Mouse (Mus musculus): Measurements from ENCODE around the gene Pold3.

Pold3 gene

DNA sequence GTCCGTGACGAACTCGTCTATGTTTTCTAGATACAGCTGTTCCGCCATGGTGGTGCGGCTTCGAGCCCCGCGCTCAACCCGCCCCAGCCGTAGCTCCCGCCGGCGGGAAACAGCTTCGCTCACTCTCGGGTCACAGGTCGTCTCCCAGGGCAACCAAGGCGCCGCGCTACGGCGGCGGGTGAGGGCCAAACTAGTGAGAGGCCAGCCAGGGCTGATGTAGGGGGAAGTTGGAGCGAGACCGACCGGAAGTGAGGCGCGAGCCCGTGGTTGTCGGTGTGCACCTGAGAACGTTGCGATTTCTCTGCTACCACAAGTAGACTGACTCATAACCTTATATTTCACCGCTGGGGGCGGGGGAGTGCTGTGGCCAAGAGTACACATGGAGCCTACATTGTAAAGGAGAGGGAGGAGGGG, at the start of gene Pold3:
Pold3 (minus strand) TSS at position 190 of the 414 bp plus-strand sequence.
- peak; percentile 98 for DNase-seq (ENCODE audit: low spot score)

DNA sequence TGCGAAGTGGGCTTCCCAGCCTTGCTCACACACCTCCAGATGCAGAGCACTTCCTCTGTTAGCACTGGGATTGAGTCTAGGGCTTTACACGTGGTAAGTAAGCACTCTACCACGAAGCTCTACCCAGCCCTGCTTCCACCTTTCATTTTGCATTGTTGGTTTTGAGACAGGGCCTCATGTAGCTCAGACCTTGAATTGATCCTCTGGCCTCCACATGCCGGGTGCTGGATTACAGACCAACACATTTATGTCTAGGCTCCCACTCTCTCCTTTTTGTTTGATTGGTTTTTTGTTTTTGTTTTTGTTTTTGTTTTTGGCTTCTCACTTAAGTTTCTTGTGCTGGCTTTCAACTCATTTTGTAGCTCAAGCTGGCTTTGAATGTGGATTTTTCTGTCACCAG, 49.4 kb upstream of the Pold3 start:
- no peak for DNase-seq (ENCODE audit: low spot score)

DNA sequence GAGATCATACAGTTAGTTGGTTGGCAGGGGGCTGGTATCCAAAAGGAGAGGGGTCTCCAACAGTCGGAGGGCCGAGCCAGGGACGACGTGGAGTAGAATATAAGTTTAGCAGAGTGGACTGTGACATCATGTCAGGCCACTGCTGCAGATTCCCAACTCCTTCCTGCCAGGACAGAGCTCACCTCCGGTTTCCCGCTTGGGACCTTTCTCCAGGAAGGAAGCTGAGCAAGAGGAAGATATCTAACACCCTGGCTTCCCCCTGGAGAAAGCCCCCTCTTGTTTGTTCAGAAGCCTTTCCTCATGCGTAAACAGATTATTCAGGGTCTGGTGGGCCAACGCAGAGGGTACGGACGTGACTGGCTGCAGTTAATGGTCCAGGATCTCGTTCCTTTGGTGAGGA, 47.3 kb upstream of the Pold3 start:
- no peak for DNase-seq (ENCODE audit: low spot score)

DNA sequence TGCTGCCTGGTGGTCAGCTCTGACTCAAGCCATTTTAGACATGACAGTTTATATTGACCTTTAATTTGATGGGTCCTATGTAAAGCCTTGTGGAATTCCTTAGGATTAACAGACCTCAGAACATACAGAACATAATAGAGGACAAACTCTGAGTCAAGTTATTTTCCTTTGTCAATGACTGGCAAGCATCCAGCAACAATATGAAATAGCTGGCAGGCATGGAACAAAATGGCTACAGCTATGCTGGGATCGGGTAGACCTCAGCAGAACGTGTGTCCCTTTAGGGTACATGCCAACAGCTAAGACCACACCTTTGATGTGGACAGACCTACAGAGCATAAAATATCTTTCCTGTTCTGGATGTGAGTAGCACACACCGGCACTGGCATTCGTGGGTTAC, 42.1 kb upstream of the Pold3 start:
- DNase-seq (ENCODE audit: low spot score) = no peak

DNA sequence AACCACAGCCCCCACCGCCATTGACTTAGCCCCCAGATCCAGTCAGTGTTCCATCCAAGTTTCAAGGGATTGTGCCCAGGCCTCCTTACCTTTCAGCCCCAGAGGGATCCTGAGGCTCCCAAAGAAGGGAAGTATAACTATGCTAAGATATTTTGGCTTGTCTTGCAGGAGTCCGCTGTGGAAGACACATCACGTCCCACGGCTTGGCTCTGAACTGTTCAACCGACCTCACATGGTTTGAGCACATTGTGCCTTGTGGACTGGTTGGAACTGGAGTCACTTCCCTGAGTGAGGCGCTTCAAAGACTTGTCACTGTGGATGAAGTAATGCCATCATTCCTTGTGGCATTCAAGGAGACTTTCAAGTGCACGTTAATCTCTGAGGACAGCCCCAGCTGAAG, 38.6 kb upstream of the Pold3 start:
- DNase-seq (ENCODE audit: low spot score) = peak; percentile 20

DNA sequence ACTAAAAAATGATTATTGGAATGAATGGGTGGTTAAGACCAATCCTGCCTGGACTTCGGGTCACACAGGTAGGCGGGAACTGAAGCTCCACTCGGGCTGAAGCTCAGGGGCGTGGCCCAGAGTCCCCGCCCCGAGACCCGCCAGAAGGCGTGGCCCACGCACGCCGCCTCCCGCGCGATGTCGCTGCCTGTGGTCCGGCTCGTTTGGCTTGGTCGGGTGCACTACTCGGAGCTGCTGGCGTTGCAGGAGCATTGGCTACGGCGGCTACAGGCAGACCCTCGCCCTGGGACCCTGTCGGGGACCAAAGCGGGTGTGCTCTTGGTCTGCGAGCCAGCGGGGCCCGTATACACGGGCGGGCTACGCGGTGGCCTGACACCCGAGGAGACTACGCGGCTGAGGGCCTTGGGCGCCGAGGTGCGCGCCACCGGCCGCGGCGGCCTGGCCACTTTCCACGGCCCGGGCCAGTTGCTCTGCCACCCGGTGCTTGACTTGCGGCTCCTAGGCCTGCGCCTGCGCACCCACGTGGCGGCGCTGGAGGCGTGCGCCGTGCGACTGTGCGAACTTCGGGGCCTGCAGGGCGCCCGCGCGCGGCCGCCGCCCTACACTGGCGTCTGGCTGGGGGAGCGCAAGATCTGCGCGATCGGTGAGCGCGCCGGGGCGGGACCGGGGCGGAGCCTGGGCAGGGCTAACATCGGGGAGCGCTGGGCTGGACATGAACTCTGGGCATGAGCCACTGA, 37.9 kb upstream of the Pold3 start, which contains the start of gene Lipt2:
Lipt2 (plus strand) TSS at position 173 of the 737 bp plus-strand sequence.
- peak; percentile 94 for DNase-seq (ENCODE audit: low spot score)

DNA sequence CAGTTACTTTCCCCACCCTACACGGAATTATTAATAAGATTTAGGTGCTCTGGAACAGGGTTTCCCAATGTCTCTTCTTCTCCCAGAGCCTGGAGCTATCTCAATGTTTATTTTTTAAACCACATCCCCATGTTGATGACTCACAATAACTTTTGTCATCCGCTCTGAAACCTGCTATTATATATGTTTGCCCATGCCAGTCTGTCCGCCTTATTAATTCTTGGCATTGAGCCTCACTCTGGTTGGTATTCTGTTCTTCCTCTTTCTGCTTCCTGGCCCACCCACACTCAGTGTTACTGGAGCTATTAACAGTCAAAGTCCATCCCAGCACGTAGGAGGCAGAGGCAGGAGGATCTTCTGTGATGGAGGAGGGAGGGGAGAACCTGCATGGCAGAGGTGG, 36.3 kb upstream of the Pold3 start:
- DNase-seq (ENCODE audit: low spot score) = peak; percentile 21

DNA sequence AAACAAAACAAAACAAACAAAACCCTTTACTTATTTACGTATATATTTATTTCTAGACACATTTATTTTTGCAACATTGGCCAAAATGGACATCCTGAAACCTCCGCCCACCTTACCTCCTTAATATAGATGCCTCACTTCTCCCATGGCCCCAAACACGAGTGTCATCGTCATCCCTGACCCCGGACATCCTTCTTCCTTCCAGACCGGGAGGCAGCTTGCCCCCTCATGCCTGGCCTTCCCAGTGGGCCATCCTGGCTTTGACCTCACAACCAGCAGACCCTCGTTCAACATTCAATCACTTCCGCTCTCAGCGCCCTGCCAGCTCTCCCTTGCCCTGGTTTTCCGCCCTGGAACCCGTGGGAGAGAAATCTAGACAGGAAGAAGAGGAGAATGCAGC, 29.3 kb upstream of the Pold3 start:
- no peak for DNase-seq (ENCODE audit: low spot score)

DNA sequence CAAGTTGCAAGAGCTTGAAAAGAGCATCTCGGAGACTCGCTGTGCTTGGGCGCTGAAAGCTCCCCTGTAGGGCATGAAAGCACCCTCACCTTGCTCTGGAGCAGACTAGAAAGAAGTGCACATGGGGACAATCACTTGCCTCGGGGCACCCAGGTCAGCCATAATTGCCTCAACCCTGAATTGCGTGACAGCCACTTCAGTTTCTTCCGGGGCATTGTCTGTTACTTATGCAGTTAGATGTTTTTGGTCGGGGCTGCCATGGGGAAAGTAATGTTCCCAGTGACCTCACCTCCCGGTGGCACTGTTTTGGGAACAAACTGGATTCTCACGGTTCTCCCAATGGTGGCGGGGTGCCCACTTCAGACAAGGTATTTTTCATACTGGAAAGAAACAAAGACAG, 28.7 kb upstream of the Pold3 start:
- no peak for DNase-seq (ENCODE audit: low spot score)

DNA sequence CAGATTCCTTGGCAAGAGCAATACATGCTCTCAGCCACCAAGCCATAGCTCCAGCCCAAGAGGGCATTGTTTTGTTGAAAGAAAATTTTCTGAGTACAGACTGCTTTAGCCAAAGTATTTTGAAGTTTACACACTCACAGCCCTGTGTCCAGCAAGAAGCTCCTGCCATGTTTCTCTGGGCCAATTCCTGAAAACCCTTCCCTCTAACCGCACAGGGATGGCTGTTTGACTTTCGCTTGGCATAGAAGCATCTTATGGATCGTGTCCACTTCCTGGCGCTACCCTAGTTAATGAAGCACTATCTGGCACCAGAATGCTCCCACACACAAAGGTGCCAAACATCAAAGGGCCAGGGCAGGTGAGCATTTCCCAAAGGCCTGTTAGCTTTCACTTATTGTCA, 27.2 kb upstream of the Pold3 start:
- DNase-seq (ENCODE audit: low spot score) = no peak

DNA sequence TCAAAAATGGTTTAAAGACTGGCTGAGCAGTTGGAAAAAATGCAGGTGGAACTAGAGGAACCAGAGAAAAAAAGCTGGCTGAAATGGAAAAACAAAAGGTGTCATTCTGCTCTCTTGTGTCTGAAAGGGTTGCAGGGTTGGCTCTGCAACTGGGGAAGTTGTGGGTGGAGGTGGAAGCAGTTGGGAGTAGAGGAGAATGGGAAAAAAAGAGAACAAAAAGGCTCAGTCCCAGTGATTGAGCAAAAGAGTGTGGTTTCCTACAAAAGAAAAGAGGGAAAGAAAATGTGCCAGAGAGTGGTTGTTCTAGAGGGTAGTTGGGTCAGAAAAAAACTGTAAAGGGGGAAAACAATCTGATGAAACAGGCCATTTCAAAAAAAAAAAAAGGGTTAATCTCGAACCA, 19.2 kb upstream of the Pold3 start:
- DNase-seq (ENCODE audit: low spot score) = no peak

DNA sequence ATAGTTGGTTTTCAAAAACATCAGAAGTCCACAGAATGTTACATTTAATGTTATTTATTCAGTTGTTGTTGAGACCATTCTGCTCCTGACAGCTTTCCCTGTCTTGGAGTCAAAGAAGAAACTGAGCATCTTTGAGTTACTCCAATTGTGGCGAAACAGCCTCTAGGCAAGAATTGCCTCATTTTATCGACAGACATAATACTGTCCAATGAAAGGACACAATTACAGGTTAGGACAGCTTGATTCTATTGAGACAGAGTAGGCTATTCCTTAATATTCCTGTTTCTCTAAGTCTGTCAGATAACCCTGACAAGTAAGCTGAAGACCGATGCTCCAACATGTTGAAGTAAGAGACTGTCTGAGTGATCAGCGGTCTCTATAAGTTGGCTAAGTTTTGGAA, 16.7 kb upstream of the Pold3 start:
- DNase-seq (ENCODE audit: low spot score) = no peak

DNA sequence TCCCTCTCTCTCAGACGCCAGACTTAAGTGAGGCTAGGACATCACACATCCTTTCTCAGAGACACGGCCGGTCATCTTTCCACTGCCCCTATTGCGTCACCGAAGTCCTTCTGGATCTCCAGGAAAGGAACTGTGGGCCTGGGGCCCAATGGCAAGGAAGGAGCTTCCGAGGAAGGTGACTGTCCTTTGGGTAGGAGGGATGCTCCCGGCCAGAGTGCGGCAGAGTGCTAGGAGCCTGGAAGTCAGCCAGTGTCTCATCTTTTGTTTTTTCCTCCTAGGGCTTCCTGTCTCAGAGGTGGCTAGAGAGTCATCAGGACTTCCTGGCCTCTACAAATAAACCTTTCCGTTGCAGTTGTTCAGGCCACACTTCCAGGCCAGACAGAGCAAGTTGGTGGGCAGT, 15.7 kb upstream of the Pold3 start:
- no peak for DNase-seq (ENCODE audit: low spot score)

DNA sequence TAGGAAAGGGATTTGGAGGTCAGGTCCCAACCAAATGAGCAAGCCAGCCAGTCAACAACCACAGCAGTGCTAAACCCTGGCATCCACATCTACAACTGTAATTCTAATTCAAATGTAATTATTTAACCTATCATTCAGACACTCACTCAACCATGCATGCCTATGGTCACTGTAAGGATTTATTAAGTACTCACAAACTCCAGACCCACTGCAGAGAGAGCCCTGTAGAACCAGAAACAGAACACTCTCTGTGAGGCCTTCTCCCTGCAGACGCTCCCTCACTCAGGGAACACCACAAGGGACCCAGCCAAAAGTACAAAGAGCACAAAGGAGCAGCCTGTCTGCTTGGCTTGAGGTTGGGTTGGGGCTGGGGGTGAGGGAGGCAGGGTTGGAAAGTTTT, 11.0 kb upstream of the Pold3 start:
- DNase-seq (ENCODE audit: low spot score) = peak; percentile 74

DNA sequence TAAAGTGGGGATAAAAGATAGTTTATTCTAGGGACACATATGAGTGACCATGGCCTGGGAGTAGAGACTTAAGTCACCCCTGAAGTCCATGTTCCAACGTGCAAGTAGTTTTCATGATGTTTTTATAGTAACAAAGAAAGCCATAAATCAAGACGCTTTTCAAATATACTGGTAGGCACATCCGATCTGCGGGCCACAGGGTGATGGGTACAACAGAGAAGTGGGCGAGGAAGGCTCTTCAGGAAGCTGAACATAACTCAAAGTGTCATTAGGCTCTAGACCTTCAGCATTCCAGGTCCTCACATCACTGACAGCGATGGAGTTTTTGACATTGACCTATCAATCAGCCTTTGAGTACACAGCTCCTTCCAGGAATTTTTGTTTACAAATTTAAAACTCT, 9.2 kb upstream of the Pold3 start:
- DNase-seq (ENCODE audit: low spot score) = no peak

DNA sequence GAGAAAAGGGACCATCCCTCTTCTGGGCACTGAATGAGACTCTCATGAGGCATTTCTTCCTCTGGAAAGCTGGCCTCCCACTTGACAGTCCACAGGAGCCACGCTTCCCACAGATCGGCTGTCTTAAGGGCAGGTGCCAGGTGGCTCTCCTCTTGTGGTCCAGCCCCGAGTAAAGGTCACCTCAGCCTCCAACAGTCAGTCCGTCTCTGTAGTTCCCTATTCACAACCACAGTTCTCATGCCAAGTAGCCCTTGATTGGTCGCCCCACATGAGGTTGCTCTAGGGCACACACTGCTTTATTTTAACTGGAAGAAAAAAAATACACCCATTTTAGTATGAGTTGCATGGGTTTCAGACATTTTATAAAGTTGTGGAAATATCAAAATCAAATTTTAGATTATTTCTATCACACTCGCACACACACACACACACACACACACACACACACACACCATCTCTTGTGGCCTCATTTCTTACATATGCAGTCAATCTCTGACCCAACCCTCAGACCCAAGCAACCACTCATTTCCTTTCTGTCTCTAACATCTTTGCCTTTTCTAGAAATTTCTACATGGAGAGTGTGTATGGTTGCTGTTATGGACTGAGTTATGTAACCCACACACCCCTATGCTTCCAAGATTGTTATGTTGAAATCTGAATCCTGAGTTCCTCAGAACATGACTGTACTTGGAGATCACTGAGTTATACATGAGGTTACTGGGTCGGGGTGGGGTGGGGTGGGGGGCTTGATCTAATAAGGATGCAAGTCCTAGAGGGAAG, 7.1 kb upstream of the Pold3 start:
- no peak for DNase-seq (ENCODE audit: low spot score)

DNA sequence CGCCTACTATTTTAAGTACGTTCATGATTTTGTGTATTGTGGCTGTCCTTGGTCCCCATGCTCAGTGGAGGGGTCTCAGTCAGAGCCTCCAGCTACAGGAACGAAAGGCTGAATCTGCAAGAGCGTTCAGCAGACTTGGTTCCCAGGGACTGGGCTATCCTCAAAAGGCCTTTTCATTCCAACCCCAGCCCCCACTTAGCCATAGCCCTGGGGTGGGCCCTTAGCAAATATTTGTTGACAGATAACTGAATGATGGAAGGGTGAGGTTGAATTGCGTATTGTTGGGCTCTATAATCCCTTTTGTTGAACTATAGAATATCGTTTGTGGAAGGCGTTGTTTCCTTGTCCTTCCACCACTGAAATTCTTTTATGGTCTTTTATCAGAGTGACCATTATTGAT, 5.1 kb upstream of the Pold3 start:
- no peak for DNase-seq (ENCODE audit: low spot score)

DNA sequence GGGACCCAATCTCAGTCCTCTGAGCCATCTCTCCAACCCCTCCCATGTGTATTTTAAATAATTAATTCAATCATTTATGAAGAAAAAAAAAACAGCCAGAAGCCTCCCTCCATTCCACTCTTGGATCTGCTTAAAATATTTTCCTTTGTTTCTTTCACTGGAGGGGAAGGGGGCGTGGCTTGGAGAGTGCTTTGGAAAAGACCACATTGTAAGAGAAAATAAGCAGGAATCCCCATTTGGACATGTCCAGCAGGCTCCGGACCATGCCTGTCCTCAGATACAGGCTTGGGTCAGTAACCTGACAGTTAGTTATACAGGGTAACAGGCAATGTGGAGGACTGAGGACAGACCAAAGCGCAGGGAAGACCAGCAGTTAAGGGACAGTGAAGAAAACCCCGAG, 3.8 kb upstream of the Pold3 start:
- DNase-seq (ENCODE audit: low spot score) = no peak

DNA sequence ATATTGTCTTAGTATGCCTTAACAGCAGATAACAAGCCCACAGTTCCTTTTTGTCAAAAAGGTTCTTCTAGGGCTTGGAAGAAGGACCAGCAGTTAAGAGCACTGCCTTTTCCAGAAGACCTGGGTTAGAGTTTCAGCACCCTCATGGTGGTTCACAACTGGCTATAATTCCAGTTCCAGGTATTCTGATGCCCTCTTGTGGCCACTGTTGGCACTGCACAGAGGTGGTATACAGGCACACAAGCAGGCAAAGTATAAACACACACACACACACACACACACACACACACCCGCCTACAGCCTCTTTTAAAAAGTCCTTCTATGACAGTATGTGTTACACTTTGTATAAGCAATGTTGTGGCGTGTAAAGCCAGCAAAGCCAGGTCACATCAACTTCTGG, 2.8 kb upstream of the Pold3 start:
- peak; percentile 37 for DNase-seq (ENCODE audit: low spot score)

DNA sequence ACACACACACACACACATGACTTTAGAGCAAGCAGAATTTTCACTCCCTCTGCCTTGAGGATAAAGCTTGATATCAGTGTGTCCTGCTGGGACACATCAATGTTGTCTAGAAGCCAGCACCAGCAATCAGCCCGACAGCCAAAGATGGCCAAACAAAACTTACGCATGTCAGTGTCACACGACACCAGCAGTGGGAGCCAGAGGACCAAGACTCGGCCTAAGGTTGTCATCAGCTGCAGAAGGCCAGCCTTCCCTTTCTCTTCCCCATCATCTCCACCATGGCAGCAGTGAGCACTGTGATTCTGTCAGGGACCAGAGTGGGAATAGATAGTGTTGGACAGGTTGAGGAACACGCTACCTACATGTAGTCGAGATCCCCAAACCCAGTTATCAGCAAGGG, 2.1 kb upstream of the Pold3 start:
- DNase-seq (ENCODE audit: low spot score) = peak; percentile 79

DNA sequence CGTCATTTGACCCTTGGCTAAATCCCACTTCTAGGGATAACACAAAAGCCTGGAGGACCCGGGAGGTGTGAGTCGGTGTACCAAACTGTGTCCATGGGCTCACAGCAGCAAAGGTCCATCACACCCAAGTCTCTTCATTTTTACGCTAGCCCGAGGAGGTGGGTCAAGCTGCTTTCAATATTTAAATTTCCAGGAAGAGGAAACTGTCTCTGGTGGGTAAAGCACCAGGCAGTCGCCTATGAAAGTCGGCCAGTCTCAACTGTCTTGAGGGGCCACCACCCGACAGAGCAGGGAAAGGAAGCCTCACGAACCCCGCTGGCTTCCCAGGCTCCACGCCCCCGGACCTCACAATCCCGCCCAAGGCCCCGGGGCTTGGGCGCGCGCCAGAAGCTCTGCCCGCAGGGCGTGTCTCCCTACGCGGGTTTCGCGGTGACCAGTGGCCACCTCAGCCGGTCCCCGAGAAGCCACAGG, 539 bp downstream of the Pold3 start:
- peak; percentile 84 for DNase-seq (ENCODE audit: low spot score)

DNA sequence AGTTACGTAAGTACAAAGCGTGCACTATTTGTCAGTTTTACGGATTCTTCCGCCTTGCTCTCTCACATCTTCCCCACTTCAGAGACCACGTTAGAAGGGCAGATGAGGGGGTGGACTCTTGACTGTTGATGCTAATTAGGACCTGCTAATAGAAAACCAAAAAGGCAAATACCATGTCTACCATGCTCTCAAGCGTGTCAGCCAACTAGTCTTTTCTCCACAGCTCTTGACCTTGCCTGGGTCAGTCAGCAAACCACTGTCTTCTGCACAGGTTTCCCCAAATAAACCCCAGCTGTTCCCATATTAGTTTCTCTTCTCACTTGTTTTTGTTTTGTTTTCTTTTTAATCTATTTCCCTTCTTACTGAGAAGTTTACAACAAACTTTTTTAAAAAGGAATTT, 7.1 kb downstream of the Pold3 start:
- DNase-seq (ENCODE audit: low spot score) = no peak

DNA sequence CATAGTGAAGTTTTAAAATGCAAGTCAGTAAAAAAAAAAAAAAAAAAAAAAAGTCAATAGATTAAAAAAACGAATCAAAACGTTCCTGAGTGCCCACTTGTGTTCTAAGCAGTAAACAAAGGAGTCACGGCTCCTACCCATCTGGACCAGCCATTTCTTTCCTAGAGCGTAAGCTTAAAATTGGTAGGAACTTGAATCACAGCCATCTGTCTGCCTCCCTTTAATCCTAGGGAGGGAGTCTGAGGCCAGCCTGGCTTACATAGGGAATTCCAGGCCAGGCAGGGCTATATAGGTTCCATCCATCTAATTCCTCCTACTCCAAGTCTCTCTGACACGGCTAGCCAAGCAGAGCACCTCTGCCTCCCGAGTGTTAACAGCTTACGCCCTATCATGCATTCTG, 7.5 kb downstream of the Pold3 start:
- DNase-seq (ENCODE audit: low spot score) = no peak

DNA sequence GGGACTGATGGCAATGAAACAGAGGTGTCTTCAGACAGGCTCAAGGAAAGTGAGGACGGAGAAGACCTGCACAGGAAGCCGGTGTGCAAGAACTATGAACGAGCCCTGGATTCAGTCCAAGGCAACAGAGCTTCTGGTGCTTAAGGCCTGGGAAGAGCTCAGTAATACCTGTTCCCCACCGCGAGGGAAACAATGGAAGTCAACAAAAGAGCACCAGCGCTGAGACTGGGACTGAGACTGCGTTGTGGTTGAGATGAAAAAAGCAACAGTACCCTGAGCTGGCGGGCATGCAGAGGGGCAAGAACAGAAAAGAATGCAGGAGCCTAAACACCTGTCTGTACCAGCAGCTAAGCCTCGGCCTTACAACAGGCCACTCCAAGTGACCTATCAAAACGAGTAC, 9.9 kb downstream of the Pold3 start:
- no peak for DNase-seq (ENCODE audit: low spot score)

Data from MN1 (cell line).